Mouse (Mus musculus) limb, embryonic 14.5 days (tissue): ENCODE data around the gene Stk17b. TPM values are rescaled to one million over a fixed set of nuclear protein-coding genes. Genes with fewer than 3 reads are reported as not detected.
A peak's percentile ranks its signal among the peaks of the same experiment; 100 is the strongest.

ENCODE experiments used
- ATAC-seq: fragments of 200-750 bp; cut with Nextera tagmentation; 2 replicates; pipeline ENCODE4 v1.8.0; 2017; ENCODE audit warnings: low read depth, moderate number of reproducible peaks, moderate TSS enrichment; ENCODE audit not compliant: low FRiP score
- DNase-seq: peaks from one replicate; pipeline ENCODE4 v3.0.0-alpha.2; 2015; ENCODE audit warnings: low spot score
- H3K27ac ChIP-seq: fragments of 300-500 bp; sonication (generic); replicated peaks from 2 replicates; pipeline ENCODE4 v1.5.1; 2014; ENCODE audit warnings: low read depth, mild to moderate bottlenecking, low read length, moderate library complexity, mixed read lengths
- H3K27me3 ChIP-seq: fragments of 300-500 bp; sonication (generic); 2 replicates; pipeline ENCODE4 v1.6.1; 2014; ENCODE audit warnings: low read length, mixed read lengths; ENCODE audit not compliant: control insufficient read depth, insufficient read depth
- H3K36me3 ChIP-seq: fragments of 300-500 bp; sonication (generic); 2 replicates; pipeline ENCODE4 v1.6.1; 2014; ENCODE audit warnings: mild to moderate bottlenecking, low read length, moderate library complexity, mixed read lengths; ENCODE audit not compliant: control insufficient read depth, insufficient read depth
- H3K4me1 ChIP-seq: fragments of 300-500 bp; sonication (generic); 2 replicates; pipeline ENCODE4 v1.6.1; 2014; ENCODE audit warnings: antibody characterized with exemption, low read length, mixed read lengths; ENCODE audit not compliant: control insufficient read depth, insufficient read depth
- H3K4me2 ChIP-seq: fragments of 300-500 bp; sonication (generic); replicated peaks from 2 replicates; pipeline ENCODE4 v1.6.1; 2014; ENCODE audit warnings: low read depth, mild to moderate bottlenecking, low read length, moderate library complexity; ENCODE audit not compliant: severe bottlenecking
- H3K4me3 ChIP-seq: fragments of 300-500 bp; sonication (generic); replicated peaks from 2 replicates; pipeline ENCODE4 v1.5.1; 2014; ENCODE audit warnings: low read length
- H3K9ac ChIP-seq: fragments of 300-500 bp; sonication (generic); 2 replicates; pipeline ENCODE4 v1.6.1; 2014; ENCODE audit warnings: mild to moderate bottlenecking, low read depth, low read length, moderate library complexity; ENCODE audit not compliant: severe bottlenecking
- H3K9me3 ChIP-seq: fragments of 300-500 bp; sonication (generic); 2 replicates; pipeline ENCODE4 v1.6.1; 2016; ENCODE audit warnings: low read length; ENCODE audit not compliant: control insufficient read depth
- POLR2A ChIP-seq: fragments of 200-500 bp; IDR thresholded peaks from 2 replicates; pipeline ENCODE4 v1.8.0; 2012; ENCODE audit warnings: inconsistent platforms, mild to moderate bottlenecking, moderate library complexity, borderline replicate concordance; ENCODE audit not compliant: insufficient read depth, insufficient read length; ENCODE audit errors: extremely low read depth
- WGBS: fragments of 180-500 bp; shearing (Covaris S2); extraction: QIAGEN DNeasy Blood & Tissue Kit; methylation state at CpG from one replicate; pipeline ENCODE4 v1.1.7; 2014; 5-methylcytosine and 5-hydroxymethylcytosine counted together
- polyA plus RNA-seq, 2 experiments: library from polyadenylated mRNA; depleted of rRNA in 1 of 2; stranded (reverse) in 1 of 2; unstranded in 1 of 2; fragments of >200 nt; fragmentation: Nextera tagmentation in 1 of 2; extraction: Ambion mirVana in 1 of 2; gene quantifications; 2 replicates each; pipeline versions ENCODE4 v1.2.1 to v1.2.3; 2012 to 2014

Stk17b gene
- polyA plus RNA-seq, 2 experiments: 6.4 to 14.7 TPM

DNA sequence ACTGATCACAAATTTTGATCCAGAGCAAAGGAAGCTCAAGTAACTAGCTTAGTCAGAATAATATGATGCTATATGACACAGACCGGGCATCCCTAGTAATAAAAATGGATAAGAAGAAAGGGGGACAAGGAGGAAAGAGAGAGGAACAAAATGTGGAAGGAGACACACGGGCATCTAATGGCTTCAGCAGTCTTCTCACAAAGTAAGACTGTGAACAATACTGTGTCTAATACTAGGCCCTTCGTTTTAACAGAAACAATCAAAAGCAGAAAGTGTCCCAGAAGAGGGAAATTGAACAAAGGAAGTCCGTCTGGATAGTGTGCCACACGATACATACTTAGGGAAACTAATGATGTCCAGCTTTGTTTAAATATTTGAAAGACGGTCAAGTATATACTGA, 10.0 kb downstream of the Stk17b start:
- Histone ChIP-seq H3K36me3 (peaks cover 7% of the 10 kb centered on the region; the same call in 1 of the 2 replicates), H3K27ac (no peak overlapping the region), H3K4me2 (no peak overlapping the region), H3K4me3 (no peak overlapping the region), H3K4me1 (peaks cover 3% of the 10 kb centered on the region; the same call in 1 of the 2 replicates), H3K27me3 (no peaks in the 10 kb centered on the region), H3K9ac (no peak overlapping the region), H3K9me3 (no peaks in the 10 kb centered on the region)
- ATAC-seq (no peak), DNase-seq (no peak)
- 86% methylated on average over 6 of the region's 6 CpGs for WGBS
- no peak for TF ChIP-seq POLR2A

GRCm38 (mm10) chr1:53774571-53774970, 10.5 kb downstream of the Stk17b start:
- no peak overlapping the region for H3K4me2 ChIP-seq
- WGBS: 73% methylated on average over 3 of the region's 3 CpGs
- no peak overlapping the region for H3K27ac ChIP-seq
- H3K4me1 ChIP-seq: peaks cover 3% of the 10 kb centered on the region; the same call in 1 of the 2 replicates
- H3K4me3 ChIP-seq: no peak overlapping the region
- DNase-seq (no peak), ATAC-seq (no peak)
- no peak overlapping the region for H3K9ac ChIP-seq
- no peaks in the 10 kb centered on the region for H3K27me3 ChIP-seq
- H3K9me3 ChIP-seq: no peaks in the 10 kb centered on the region
- TF ChIP-seq POLR2A: no peak
- H3K36me3 ChIP-seq: peaks cover 7% of the 10 kb centered on the region; the same call in 1 of the 2 replicates

DNA sequence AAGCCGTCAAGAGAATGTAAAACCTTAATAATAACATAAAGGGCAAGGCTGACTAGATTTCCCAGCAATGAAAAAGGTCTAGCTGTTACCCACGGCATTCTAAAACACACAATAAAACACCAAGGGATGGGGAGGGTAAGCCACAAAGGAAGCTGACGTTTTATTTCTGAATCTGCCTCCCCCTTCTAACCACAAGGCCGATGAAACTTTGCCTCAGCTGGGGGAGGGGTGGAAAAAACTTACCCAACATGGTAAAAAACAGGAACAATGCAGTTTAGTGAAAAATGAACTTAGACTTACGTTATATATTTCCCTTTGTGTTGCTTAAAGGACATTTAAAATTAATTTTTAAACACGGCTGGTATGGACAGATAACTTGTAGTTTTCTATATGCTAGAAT, 11.0 kb downstream of the Stk17b start:
- DNase-seq (peak; percentile 3), ATAC-seq (no peak)
- Histone ChIP-seq H3K4me3 (no peak overlapping the region), H3K4me1 (peaks cover 3% of the 10 kb centered on the region; the same call in 1 of the 2 replicates), H3K9me3 (no peaks in the 10 kb centered on the region), H3K36me3 (peaks cover 7% of the 10 kb centered on the region; the same call in 1 of the 2 replicates), H3K27me3 (no peaks in the 10 kb centered on the region), H3K9ac (no peak overlapping the region), H3K4me2 (no peak overlapping the region), H3K27ac (no peak overlapping the region)
- no peak for TF ChIP-seq POLR2A
- WGBS: 34% methylated on average over 6 of the region's 6 CpGs

DNA sequence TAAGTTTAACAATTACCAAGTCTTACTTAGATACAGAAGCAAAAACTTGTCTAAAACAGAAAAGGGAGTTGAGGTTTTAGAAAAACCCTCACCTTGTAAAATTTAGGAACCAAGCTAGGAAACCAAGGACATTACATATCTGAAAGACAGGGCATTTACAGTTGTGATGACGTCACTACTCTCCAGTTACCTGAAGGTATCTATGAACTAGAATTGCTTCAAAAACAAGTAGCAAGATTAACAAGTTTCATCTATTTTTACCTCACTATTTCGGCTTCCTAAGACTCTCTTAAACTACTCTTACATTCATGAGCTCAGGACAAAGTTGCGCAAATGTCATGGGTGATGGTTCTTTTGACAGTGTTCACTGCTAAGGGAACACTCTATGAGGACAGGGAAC, 12.1 kb downstream of the Stk17b start:
- DNase-seq (no peak), ATAC-seq (no peak)
- Histone ChIP-seq H3K36me3 (peaks cover 7% of the 10 kb centered on the region; the same call in 1 of the 2 replicates), H3K4me1 (peaks cover 3% of the 10 kb centered on the region; the same call in 1 of the 2 replicates), H3K9me3 (no peaks in the 10 kb centered on the region), H3K4me2 (no peak overlapping the region), H3K9ac (no peak overlapping the region), H3K4me3 (no peak overlapping the region), H3K27ac (no peak overlapping the region), H3K27me3 (no peaks in the 10 kb centered on the region)
- TF ChIP-seq POLR2A: no peak
- 88% methylated on average over 3 of the region's 3 CpGs for WGBS

GRCm38 (mm10) chr1:53771476-53771875, 13.5 kb downstream of the Stk17b start:
- Histone ChIP-seq H3K4me2 (no peak overlapping the region), H3K36me3 (peaks cover 7% of the 10 kb centered on the region; the same call in 1 of the 2 replicates), H3K27me3 (no peaks in the 10 kb centered on the region), H3K4me1 (peaks cover 3% of the 10 kb centered on the region; the same call in 1 of the 2 replicates), H3K9ac (no peak overlapping the region), H3K9me3 (no peaks in the 10 kb centered on the region), H3K4me3 (no peak overlapping the region), H3K27ac (no peak overlapping the region)
- DNase-seq: no peak
- 93% methylated on average over 6 of the region's 6 CpGs for WGBS
- TF ChIP-seq POLR2A: no peak
- ATAC-seq: no peak
